Mouse (Mus musculus): ENCODE measurements around the gene Glt6d1. TPM values are rescaled to one million over a fixed set of nuclear protein-coding genes. Genes with fewer than 3 reads are reported as not detected.

The Glt6d1 gene
- total and polyA plus RNA-seq, 3 experiments = not detected

GRCm38 (mm10) chr2:25828344-25828947 lies 12.8 kb upstream of the Glt6d1 start:
- no peaks in the 10 kb centered on the region for H3K9me3 ChIP-seq (replicated peaks; ENCODE audit: insufficient read depth, low read length)
- H3K79me2 ChIP-seq (ENCODE audit: control insufficient read depth, insufficient read depth, low read length, poor library complexity) = no peaks in the 10 kb centered on the region
- no peak overlapping the region for H3K4me3 ChIP-seq (ENCODE audit: control insufficient read depth in 1 of 2, insufficient read depth in 1 of 2, low read depth in 2 of 2, low read length in 2 of 2)
- no peak overlapping the region for H3K27ac ChIP-seq (ENCODE audit: control insufficient read depth, low read depth, low read length)
- no peak overlapping the region for H3K9ac ChIP-seq (ENCODE audit: control insufficient read depth, low read depth, low read length, poor library complexity, severe bottlenecking)
- TF ChIP-seq JUND (IDR thresholded peaks at IDR 0.05; ENCODE audit: low read depth, low read length) (no peak), SMC3 (IDR thresholded peaks at IDR 0.05; ENCODE audit: low read depth, low read length) (no peak), ZC3H11A (IDR thresholded peaks at IDR 0.05; ENCODE audit: low read depth, low read length) (no peak), KAT2A (conservative IDR thresholded peaks at IDR 0.05; ENCODE audit: low read depth, low read length) (no peak), BHLHE40 (IDR thresholded peaks at IDR 0.05; ENCODE audit: borderline replicate concordance, low read depth, low read length) (no peak), POLR2AphosphoS5 (IDR thresholded peaks at IDR 0.05; ENCODE audit: borderline replicate concordance, low read depth, low read length) (no peak)
- H3K27me3 ChIP-seq (ENCODE audit: control insufficient read depth in 1 of 2, insufficient read depth in 2 of 2, low read length in 2 of 2) = peaks cover 0 to 3% of the 10 kb centered on the region in 2 experiments; a peak in 2 of 4 replicates
- H3K4me1 ChIP-seq (ENCODE audit: control insufficient read depth in 1 of 2, insufficient read depth in 2 of 2, low read length in 2 of 2) = no peaks in the 10 kb centered on the region
- H3K36me3 ChIP-seq (ENCODE audit: control insufficient read depth in 1 of 2, insufficient read depth in 2 of 2, low read length in 2 of 2) = no peaks in the 10 kb centered on the region
- no peak for DNase-seq (ENCODE audit: low read depth, low spot score)

GRCm38 (mm10) chr2:25824751-25825150 lies 9.1 kb upstream of the Glt6d1 start:
- Histone ChIP-seq H3K79me2 (ENCODE audit: control insufficient read depth, insufficient read depth, low read length, poor library complexity) (no peaks in the 10 kb centered on the region), H3K9ac (ENCODE audit: control insufficient read depth, low read depth, low read length, poor library complexity, severe bottlenecking) (no peak overlapping the region), H3K27ac (ENCODE audit: control insufficient read depth, low read depth, low read length) (no peak overlapping the region), H3K9me3 (replicated peaks; ENCODE audit: insufficient read depth, low read length) (no peaks in the 10 kb centered on the region), H3K4me3 (ENCODE audit: control insufficient read depth in 1 of 2, insufficient read depth in 1 of 2, low read depth in 2 of 2, low read length in 2 of 2) (no peak overlapping the region), H3K36me3 (ENCODE audit: control insufficient read depth in 1 of 2, insufficient read depth in 2 of 2, low read length in 2 of 2) (no peaks in the 10 kb centered on the region), H3K4me1 (ENCODE audit: control insufficient read depth in 1 of 2, insufficient read depth in 2 of 2, low read length in 2 of 2) (no peaks in the 10 kb centered on the region), H3K27me3 (ENCODE audit: control insufficient read depth in 1 of 2, insufficient read depth in 2 of 2, low read length in 2 of 2) (peaks cover 0 to 3% of the 10 kb centered on the region in 2 experiments; a peak in 2 of 4 replicates)
- no peak for DNase-seq (ENCODE audit: low read depth, low spot score)
- TF ChIP-seq E2F4 (IDR thresholded peaks at IDR 0.05; ENCODE audit: borderline replicate concordance, low read depth, low read length) = no peak
- TF ChIP-seq JUND (IDR thresholded peaks at IDR 0.05; ENCODE audit: low read depth, low read length) = no peak
- TF ChIP-seq SIN3A (IDR thresholded peaks at IDR 0.05; ENCODE audit: low read length) = no peak
- no peak for TF ChIP-seq TBP (IDR thresholded peaks at IDR 0.05; ENCODE audit: low read depth, low read length)
- TF ChIP-seq ZKSCAN1 (IDR thresholded peaks at IDR 0.05; ENCODE audit: low read depth, low read length) = no peak
- TF ChIP-seq MYB (IDR thresholded peaks at IDR 0.05; ENCODE audit: low read depth, low read length) = no peak
- no peak for TF ChIP-seq SMC3 (IDR thresholded peaks at IDR 0.05; ENCODE audit: low read depth, low read length)
- TF ChIP-seq GABPA (IDR thresholded peaks at IDR 0.05; ENCODE audit: low read depth, low read length) = no peak
- TF ChIP-seq HCFC1 (IDR thresholded peaks at IDR 0.05; ENCODE audit: low read depth, low read length) = no peak
- TF ChIP-seq NRF1 (IDR thresholded peaks at IDR 0.05; ENCODE audit: insufficient read depth, low read depth, low read length, poor library complexity, severe bottlenecking) = no peak
- TF ChIP-seq MXI1 (IDR thresholded peaks at IDR 0.05; ENCODE audit: low read depth, low read length) = no peak
- TF ChIP-seq CHD1 (IDR thresholded peaks at IDR 0.05; ENCODE audit: low read depth, low read length) = no peak
- TF ChIP-seq EP300 (IDR thresholded peaks at IDR 0.05; ENCODE audit: low read depth in 1 of 2, low read length in 2 of 2) = no peak

All from MEL (cell line).